Mouse (Mus musculus) heart, embryonic 14.5 days (tissue): ENCODE data around the gene Tmem184a. TPM values are rescaled to one million over a fixed set of nuclear protein-coding genes. Genes with fewer than 3 reads are reported as not detected.

Source experiments
- ATAC-seq: fragments of 200-750 bp; cut with Nextera tagmentation; 2 replicates; pipeline ENCODE4 v1.8.0; 2017; ENCODE audit warnings: low read depth, moderate TSS enrichment; ENCODE audit not compliant: insufficient number of reproducible peaks, insufficient read depth, low FRiP score
- H3K27ac ChIP-seq, 2 experiments: fragments of 200-500 bp in 1 of 2; fragments of 300-500 bp in 1 of 2; sonication (generic) in 1 of 2; replicated peaks in 1 of 2; 2 replicates each; pipeline ENCODE4 v1.5.1; 2012 to 2014; ENCODE audit warnings: low read depth in 2 of 2, low read length in 2 of 2, control low read depth in 1 of 2, mild to moderate bottlenecking in 1 of 2, mixed read lengths in 1 of 2; ENCODE audit not compliant: control insufficient read depth in 1 of 2, insufficient read depth in 1 of 2
- H3K27me3 ChIP-seq: fragments of 300-500 bp; sonication (generic); 2 replicates; pipeline ENCODE4 v1.6.1; 2014; ENCODE audit warnings: mild to moderate bottlenecking, low read length, control low read depth; ENCODE audit not compliant: control insufficient read depth, insufficient read depth
- H3K36me3 ChIP-seq: fragments of 300-500 bp; sonication (generic); 2 replicates; pipeline ENCODE4 v1.6.1; 2014; ENCODE audit warnings: mild to moderate bottlenecking, control low read depth, low read length, mixed read lengths; ENCODE audit not compliant: control insufficient read depth, insufficient read depth
- H3K4me1 ChIP-seq, 2 experiments: fragments of 200-500 bp in 1 of 2; fragments of 300-500 bp in 1 of 2; sonication (generic) in 1 of 2; 2 replicates each; pipeline ENCODE4 v1.6.1; 2012 to 2014; ENCODE audit warnings: low read length in 2 of 2, control low read depth in 1 of 2, mixed read lengths in 1 of 2; ENCODE audit not compliant: control insufficient read depth in 2 of 2, insufficient read depth in 2 of 2
- H3K4me2 ChIP-seq: fragments of 300-500 bp; sonication (generic); 2 replicates; pipeline ENCODE4 v1.6.1; 2014; ENCODE audit warnings: mild to moderate bottlenecking, low read length
- H3K4me3 ChIP-seq, 2 experiments: fragments of 200-500 bp in 1 of 2; fragments of 300-500 bp in 1 of 2; sonication (generic) in 1 of 2; 2 replicates each; pipeline ENCODE4 v1.5.1; 2012 to 2014; ENCODE audit warnings: low read length in 2 of 2, mild to moderate bottlenecking in 2 of 2, control low read depth in 1 of 2, low read depth in 1 of 2, moderate library complexity in 1 of 2; ENCODE audit not compliant: control insufficient read depth in 1 of 2, insufficient read depth in 1 of 2
- H3K9ac ChIP-seq: fragments of 300-500 bp; sonication (generic); 2 replicates; pipeline ENCODE4 v1.6.1; 2014; ENCODE audit warnings: mild to moderate bottlenecking, low read length
- H3K9me3 ChIP-seq: fragments of 300-500 bp; sonication (generic); 2 replicates; pipeline ENCODE4 v1.6.1; 2016; ENCODE audit warnings: low read length, control low read depth; ENCODE audit not compliant: control insufficient read depth
- WGBS: fragments of 180-500 bp; shearing (Covaris S2); extraction: QIAGEN DNeasy Blood & Tissue Kit; methylation state at CpG from one replicate; pipeline ENCODE4 v1.1.7; 2014; 5-methylcytosine and 5-hydroxymethylcytosine counted together
- polyA plus RNA-seq: library from polyadenylated mRNA; unstranded; fragments of >200 nt; fragmentation: Nextera tagmentation; extraction: Ambion mirVana; gene quantifications from 2 replicates; pipeline ENCODE4 v1.2.1, GENCODE M21; 2014

Gene Tmem184a
- polyA plus RNA-seq, result 0.05 and 0.19 TPM in 2 replicates

DNA sequence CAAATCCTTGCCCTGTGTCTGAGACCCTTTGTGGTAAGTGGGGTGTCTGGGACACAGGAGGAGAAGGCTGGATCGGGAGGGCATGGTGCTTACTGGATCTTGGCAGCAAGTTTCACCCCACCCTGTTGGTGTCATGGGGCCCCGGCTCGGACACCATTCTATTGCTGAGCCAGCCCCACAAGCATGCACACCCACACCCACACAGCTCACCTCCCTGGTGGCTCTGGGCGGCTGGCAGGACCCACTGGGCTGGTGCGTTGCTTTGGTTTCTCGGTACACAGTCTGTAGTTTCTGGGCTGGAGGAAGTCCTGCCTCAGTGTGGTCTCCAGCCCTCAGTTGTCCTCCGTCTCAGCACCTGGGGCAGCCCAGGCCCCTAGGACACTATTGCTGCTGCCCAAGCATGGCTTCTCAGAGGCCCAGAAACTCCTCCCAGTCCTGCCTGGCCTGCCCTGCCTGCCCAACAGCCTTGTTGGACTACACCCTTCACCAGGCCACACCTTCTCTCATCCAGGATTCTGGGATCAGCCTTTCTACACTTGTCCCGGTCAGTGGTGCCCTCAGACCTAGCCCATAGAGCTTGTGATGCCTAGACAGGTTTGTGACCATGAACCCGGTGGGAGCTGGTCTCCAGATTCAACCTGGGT, at the start of gene Tmem184a:
Tmem184a (minus strand) TSS at position 380 of the 644 bp plus-strand sequence.
- no peaks in the 10 kb centered on the region for H3K9me3 ChIP-seq
- no peak for ATAC-seq
- H3K36me3 ChIP-seq, result peaks cover 27% of the 10 kb centered on the region
- no peak within 1 kb of the TSS for H3K4me2 ChIP-seq
- H3K27ac ChIP-seq, result no peak within 1 kb of the TSS
- peaks cover 7 to 11% of the 10 kb centered on the region in 2 experiments; a peak in 2 of 4 replicates for H3K4me1 ChIP-seq
- 76% methylated on average over 9 of the region's 9 CpGs for WGBS
- peaks cover 3% of the 10 kb centered on the region; the same call in 1 of the 2 replicates for H3K27me3 ChIP-seq
- no peak within 1 kb of the TSS for H3K9ac ChIP-seq
- no peak within 1 kb of the TSS for H3K4me3 ChIP-seq

DNA sequence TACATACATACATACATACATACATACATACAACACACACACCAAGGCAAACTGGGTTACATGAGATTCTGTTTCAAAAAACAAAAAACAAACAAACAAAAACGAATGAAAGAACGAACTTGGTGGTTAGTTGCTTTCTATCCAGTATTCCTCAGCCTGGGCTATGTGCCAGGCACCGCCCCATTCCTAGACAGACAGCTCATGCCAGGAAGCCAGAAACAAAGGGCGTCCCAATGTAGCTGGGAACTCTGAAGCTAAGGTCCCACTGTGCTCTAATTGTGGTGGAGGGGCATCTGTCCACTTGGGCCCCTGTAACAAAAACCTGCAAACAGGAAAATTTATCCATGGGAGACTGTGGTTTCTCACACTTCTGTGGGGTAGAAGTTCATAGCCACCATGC, 43.0 kb upstream of the Tmem184a start:
- no peak overlapping the region for H3K27ac ChIP-seq
- H3K4me1 ChIP-seq, result no peaks in the 10 kb centered on the region
- WGBS, result 38% methylated on average over 4 of the region's 4 CpGs
- no peak overlapping the region for H3K9ac ChIP-seq
- no peaks in the 10 kb centered on the region for H3K36me3 ChIP-seq
- no peak overlapping the region for H3K4me3 ChIP-seq
- no peak overlapping the region for H3K4me2 ChIP-seq
- no peaks in the 10 kb centered on the region for H3K9me3 ChIP-seq
- H3K27me3 ChIP-seq, result peaks cover 7% of the 10 kb centered on the region; the same call in 1 of the 2 replicates
- peak; percentile 57; the same call in 1 of the 2 replicates for ATAC-seq

DNA sequence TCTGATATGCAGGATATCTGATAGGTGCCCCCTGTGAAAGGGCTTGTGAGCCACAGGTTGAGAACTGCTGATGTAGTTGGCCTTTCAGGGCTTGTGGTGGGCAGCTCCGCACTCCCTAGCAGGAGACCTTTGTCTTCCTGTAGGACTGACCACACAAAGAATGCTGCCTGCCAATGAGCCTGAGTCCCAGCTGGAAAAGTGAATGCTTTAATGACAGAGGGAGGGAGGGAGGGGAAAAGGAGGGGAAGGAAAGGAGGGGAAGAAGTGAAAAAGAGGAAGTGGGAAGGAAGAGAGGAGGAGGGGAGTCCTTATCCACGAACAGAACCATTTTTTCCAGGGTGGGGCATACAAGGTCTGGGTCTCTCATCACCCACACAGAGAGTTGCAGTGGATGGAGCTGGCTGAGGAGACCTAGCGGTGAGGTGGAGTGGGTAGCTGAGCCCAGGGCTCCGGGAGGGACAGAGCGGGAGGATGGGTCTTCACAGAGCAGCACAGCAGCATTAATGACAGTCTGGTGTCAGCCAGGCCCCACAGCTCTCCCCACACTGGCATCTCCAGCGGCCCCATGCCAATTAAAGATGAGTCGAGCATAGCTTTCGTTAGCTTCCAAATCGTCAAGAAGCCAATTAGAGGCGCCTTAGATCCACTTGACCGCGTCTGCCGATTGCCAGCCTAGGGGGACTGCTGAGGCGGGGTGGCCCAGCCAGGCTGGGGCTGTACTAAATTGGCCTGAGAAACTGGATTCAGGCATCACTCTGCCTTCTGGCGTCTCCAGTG, 40.8 kb upstream of the Tmem184a start:
- H3K4me1 ChIP-seq, result no peaks in the 10 kb centered on the region
- no peaks in the 10 kb centered on the region for H3K36me3 ChIP-seq
- 58% methylated on average over 15 of the region's 15 CpGs for WGBS

DNA sequence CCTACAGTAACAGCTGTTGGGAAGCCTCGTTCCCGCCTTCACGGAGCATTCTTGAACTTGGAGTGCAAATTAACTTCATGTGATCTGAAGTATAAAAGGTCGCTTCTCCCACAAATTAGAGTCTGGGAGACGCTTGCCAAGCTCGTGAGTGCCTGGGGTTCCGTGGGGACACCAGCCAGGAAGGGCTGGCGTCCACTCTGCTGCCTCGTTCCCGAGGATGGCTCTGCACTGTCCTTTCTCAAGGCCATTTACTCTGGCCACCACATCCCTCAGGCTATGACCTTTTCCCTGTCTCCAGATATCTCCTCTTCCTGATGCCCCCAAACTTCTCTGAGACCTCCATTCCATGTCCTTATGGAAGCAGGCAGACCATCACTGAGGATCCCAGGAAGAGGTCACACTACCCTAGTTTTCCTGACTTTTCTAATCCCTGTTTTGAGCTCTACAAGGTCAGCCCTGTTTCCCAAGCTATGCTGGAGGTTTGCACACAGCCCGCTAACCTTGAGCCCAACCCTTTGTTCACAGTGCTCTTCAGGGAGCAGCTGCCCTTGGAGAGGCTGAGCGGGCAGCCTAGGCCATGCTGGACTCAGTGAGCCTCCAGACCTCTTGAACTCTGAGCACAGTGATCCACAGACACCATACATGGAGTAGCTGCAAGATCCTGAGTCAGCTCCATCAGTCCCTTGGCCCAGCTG, 30.1 kb upstream of the Tmem184a start:
- Histone ChIP-seq H3K9ac (no peak overlapping the region), H3K4me2 (no peak overlapping the region), H3K36me3 (no peaks in the 10 kb centered on the region), H3K9me3 (0 out of 2 replicates have a peak, but pooled peaks cover 3% of the 10 kb centered on the region), H3K27ac (no peak overlapping the region), H3K27me3 (no peaks in the 10 kb centered on the region), H3K4me1 (peaks cover 0 to 4% of the 10 kb centered on the region in 2 experiments; a peak in 1 of 4 replicates), H3K4me3 (no peak overlapping the region)
- WGBS, result 75% methylated on average over 12 of the region's 12 CpGs
- ATAC-seq, result no peak

More for the DNA sequence above, 40.8 kb upstream of the Tmem184a start:
- H3K27ac ChIP-seq, result no peak overlapping the region
- no peak overlapping the region for H3K9ac ChIP-seq
- no peaks in the 10 kb centered on the region for H3K9me3 ChIP-seq
- no peak overlapping the region for H3K4me3 ChIP-seq
- peaks cover 7% of the 10 kb centered on the region; the same call in 1 of the 2 replicates for H3K27me3 ChIP-seq
- no peak for ATAC-seq
- no peak overlapping the region for H3K4me2 ChIP-seq

DNA sequence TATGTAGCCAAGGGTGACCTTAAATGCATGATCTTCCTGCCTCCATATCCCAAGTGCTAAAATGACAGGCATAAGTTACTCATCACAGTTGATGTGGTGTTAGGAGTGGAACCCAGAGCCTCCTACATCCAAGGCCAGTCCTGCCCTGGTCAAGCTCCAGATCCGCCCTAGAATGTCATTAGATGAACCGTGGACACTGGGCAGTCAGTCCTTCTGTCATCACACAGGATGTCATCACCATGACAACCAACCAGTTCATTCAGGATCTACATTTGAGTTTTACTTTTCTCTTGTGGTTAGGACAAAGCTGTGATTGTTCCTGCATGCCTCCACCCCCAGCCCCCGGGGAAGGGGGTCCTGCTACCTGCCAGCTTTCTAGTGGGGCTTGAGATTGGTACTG, 19.4 kb upstream of the Tmem184a start:
- H3K36me3 ChIP-seq, result no peaks in the 10 kb centered on the region
- H3K27me3 ChIP-seq, result peaks cover 3% of the 10 kb centered on the region
- WGBS, result 34% methylated on average over 3 of the region's 3 CpGs
- no peak overlapping the region for H3K4me3 ChIP-seq
- no peak for ATAC-seq
- H3K4me1 ChIP-seq, result no peaks in the 10 kb centered on the region
- 0 out of 2 replicates have a peak, but pooled peaks cover under 1% of the 10 kb centered on the region for H3K9me3 ChIP-seq
- H3K9ac ChIP-seq, result no peak overlapping the region
- H3K27ac ChIP-seq, result no peak overlapping the region
- H3K4me2 ChIP-seq, result no peak overlapping the region

DNA sequence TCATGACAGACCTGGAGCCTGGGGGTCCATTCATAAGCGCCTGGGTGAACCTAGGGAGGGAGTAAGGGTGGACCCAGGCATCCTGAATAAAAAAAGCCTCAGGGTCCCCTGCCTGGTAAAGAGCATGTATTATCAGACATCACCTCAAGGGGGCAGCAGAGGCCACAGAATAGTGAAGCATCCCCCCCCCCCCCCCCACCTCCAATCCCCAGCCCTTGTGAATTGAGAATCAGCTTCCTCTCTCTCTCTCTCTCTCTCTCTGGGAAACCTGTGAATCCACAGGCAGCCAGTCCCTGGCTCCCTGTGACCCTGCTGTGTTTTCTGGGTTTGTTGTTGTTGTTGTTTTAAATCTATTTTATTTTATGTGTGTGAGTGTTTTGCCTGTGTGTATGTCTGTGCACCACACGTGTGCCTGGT, 18.8 kb upstream of the Tmem184a start:
- peaks cover 3% of the 10 kb centered on the region for H3K27me3 ChIP-seq
- 15% methylated on average over 2 of the region's 2 CpGs for WGBS
- no peak overlapping the region for H3K9ac ChIP-seq
- H3K4me2 ChIP-seq, result no peak overlapping the region
- no peaks in the 10 kb centered on the region for H3K36me3 ChIP-seq
- H3K9me3 ChIP-seq, result no peaks in the 10 kb centered on the region
- no peak overlapping the region for H3K27ac ChIP-seq
- H3K4me3 ChIP-seq, result no peak overlapping the region
- no peaks in the 10 kb centered on the region for H3K4me1 ChIP-seq
- ATAC-seq, result no peak; the same call in 1 of the 2 replicates

DNA sequence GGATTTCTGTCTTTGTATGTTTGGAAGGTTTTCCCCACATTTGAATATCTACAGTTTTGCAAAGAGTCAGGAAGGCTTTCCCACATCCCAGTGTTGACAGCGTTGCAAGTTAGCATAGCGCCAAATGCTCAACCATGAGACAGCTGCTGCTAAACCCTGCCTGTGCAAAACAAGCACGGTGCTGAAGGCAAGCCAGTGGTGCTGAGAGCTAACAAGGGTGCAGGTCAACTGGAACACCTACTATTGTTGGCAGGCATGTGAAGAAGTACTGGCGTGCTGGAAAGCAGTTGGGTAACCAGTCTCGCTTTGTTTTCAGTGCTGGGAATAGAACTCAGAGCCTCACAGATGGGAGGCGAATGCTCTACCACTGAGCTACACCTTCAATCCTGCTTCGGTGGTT, 16.0 kb upstream of the Tmem184a start:
- no peaks in the 10 kb centered on the region; the same call in 1 of the 2 replicates for H3K27me3 ChIP-seq
- 73% methylated on average over 7 of the region's 7 CpGs for WGBS

More for the DNA sequence above, 16.0 kb upstream of the Tmem184a start:
- ATAC-seq, result no peak
- Histone ChIP-seq H3K9ac (no peak overlapping the region), H3K36me3 (no peaks in the 10 kb centered on the region), H3K27ac (no peak overlapping the region), H3K4me2 (no peak overlapping the region), H3K9me3 (no peaks in the 10 kb centered on the region), H3K4me1 (no peaks in the 10 kb centered on the region), H3K4me3 (no peak overlapping the region)
